Mouse (Mus musculus) cerebellum, adult 18-20 months (tissue): Measurements from ENCODE around the gene Tnfrsf1a.
"Not testable (repeated sequence)": the region's sequence is repeated elsewhere in the genome, so short reads cannot be mapped to it uniquely, and the experiment has no call there.

Experiments
- DNase-seq, 2 experiments: peaks; one replicate each; pipeline ENCODE4 v3.0.0; 2021

Gene Tnfrsf1a

DNA sequence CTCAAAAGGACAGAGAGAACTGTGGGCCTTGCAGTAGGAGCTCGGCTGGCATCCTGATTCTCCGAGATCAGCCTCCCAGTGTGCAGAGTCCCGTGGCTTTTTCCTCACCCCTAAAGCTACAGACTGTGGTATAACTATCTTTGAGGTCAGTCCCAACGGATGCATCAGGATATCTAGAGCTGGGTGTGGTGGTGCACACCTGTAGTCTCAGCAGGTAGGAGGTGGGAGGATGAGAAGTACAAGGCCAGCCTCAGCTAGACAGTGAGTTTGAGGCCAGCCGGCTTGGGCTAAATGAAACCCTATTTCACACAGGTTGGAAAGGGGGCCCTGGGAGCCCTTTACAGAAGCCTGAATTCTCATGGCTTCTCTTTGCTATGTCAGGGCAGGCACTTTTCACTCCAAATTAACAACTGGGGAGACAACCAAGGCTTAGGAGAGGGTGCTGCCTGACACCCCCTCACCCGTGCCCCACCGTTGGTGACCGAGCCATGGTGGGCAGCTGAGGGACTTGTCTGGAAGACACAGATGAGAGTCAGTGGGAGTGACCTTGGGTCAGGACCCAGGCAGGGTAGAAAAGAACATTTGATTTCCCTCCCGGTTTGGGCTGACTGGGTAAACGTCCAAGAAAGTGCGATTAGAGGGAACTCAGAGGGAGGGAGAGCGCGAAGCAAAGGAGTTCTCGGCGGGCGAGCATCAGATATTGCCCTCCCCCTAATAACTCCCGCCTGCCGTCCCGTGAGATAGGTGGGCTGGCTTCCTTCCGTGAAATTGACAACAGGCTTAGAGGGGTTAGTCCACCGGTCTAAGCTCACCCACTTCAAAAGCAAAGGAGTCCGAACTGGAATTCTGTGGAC is at the start of gene Tnfrsf1a:
Tnfrsf1a (plus strand) TSS at position 642 of the 854 bp plus-strand sequence.
- no peak for DNase-seq

DNA sequence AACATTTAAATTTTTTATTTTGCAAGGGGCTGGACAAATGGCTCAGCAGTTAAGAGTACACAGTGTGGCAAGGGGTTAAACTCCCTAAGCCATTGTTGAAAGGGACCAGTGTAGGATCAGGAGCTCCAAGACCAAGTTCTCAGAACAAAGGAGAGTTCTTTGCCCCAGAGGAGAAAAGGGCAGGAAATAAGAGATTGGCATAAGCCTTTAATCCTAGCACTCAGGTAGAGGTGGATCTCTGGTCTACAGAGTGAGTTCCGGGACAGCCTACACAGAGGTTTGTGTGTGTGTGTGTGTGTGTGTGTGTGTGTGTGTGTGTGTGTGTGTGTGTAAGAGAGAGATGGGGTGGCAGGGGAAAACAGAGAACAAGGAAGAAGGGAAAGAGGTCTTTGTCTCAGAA is 48.2 kb upstream of the Tnfrsf1a start:
- DNase-seq: no peak

DNA sequence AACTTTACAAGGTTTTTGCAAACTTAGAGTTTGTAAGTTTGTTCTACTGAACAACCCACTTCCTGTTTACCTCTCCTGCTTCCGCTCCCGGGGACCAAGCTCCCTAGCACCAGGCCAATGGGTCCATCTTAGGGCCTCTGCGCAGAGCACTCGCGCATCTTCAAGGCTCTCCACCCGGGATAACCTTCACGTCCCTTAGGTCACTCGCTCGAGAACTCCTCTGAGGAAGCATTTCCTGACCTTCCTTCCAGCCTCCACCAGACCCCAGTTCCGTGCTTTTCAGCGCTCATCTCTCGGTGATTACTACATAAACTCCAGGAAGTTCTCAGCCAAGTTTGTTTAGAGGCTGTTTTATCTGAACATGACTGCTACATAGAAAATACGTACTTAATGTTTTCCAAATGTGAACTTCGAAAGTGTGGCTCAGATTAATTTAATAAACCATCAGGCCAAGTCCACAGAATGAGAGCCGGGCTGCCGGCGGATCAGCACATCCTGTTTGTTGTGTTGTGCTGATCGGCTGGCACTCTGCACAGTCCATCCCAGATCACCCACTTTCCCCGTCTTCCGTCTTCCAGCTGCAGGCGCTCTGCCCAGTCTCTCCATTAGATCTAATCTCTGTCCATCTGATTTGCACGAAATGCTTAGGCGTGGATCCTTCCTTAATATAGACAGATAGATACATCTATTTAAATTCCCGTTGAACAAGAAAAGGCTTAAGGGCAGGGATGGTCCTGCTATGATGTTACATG is 46.8 kb upstream of the Tnfrsf1a start:
- DNase-seq: no peak

DNA sequence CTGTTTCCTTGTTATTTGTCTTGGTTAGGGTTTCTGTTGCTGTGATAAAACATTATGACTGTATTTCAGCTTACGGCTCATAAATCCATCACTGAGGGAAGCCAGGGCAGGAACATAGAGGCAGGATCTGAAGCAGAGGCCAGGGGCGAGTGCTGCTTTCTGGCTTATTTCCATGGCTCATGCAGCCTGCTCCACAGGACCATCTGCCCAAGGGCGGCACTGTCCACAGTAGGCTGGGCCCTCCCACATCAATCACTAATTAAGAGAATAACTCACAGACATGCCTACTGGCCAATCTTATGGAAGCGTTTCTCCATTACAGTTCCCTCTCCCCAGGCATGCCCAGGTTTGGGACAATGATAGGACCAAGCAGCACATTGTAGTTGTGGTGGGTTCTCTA is 45.9 kb upstream of the Tnfrsf1a start:
- no peak for DNase-seq

DNA sequence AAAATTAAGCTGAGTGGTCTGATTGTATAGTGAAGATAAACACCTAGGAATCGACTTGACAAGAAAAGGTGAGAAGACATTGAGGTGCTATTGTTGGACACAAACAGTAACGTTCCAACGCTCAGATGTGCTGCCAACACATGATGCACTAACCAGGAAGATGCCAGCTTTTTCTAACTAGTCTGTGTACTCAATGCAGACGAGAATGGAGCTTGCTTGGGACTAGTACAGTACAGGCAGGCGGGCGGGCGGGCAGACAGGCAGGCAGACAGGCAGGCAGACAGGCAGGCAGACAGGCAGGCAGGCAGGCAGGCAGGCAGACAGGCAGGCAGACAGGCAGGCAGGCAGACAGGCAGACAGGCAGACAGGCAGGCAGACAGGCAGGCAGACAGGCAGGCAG is 44.8 kb upstream of the Tnfrsf1a start:
- DNase-seq: not testable (repeated sequence)

DNA sequence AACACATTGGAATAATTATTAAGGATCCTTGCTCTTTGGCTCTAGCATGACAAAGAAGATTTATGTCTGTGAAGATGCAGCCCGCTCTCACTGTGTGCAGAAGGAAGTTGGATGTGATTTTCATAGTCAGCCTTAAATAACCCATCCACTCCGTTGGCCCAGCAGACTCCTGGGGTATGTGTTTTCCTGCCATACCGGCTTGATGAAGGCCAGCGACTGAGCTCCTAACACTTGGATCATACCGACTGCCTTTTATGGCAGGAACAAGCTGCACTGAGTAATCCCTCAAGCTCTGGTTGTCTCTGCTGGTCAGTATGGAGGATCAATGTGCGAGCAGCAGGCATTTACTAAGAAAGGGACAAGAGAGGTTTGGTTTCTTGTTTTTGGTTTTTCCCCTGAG is 43.7 kb upstream of the Tnfrsf1a start:
- no peak for DNase-seq

DNA sequence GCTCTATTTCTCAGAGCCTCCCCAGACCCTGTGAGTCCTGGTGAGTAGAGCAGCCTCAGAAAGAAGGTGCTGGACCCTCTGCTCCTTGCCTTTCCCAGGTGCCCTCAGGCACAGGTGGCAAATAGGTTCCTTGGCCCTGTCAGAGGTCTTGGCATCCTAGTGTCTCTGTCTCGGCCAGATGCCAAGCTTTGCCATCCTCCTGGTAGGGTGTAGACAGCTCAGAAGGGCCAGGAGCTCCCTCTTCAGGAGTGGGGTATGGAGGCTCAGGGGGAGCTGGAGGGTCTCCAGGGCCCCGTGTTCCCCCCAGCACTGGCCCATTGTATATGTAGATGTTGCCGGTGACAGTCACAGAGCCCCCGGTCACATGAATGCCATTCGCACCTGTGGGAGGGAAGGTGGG is 42.1 kb upstream of the Tnfrsf1a start:
- DNase-seq: no peak

DNA sequence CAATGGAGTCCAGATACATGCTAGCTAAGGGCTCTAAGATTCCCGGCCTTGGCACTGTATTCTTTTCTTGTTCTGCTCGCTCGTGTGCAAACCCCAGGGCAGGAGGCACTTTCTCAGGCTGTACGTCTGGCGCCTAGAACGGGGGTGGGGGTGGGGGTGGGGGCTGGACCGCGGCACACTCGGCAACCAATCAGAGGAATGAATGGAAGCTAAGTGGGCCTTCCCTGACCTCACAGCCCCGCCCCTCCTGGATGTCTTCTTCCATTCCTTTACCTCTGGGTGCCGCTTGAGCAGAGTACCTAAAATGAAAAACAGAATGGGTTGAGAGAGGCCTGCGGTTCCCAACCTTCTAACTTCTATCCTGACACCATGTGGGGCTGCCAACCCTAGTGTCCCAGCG is 40.2 kb upstream of the Tnfrsf1a start:
- DNase-seq: no peak

DNA sequence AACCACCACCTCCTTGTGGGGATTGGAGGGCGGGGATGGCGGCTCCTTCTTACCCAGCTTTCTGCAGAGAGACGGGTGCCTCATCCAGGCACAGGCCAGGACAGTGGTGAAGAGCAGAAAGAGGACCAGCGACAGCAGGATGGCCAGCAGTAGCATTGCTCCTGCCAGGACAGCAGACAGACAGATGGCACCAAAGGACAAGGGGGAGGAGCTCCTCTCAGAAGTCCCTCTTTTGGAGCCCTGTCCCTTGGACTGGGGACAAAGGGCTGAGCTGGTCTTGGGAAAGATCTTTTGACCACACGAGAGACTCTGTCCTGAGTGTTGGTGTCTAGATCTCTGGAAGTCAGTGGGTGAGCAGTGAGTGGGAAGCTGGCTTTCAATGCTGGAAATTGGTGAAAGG is 39.8 kb upstream of the Tnfrsf1a start:
- DNase-seq: no peak

DNA sequence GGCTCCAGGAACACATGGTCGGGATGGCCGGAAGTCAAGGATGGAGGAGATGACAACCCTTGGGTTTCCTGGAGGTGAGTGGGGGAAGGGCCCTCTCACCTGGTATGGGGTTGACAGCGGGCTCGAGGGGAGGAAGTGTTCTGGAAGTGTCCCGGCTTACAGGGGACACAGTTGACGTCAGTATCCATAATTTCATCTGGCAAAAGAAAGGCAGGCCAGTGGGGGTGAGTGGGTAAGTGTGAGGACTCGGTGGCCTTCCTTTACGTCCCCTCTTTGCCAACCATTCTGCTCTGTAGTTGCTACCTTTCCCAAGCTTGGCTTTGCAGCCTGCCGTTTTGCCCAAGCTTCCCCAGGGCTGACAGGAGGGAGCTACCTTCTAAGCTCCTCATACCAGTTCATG is 37.0 kb upstream of the Tnfrsf1a start:
- DNase-seq: no peak

DNA sequence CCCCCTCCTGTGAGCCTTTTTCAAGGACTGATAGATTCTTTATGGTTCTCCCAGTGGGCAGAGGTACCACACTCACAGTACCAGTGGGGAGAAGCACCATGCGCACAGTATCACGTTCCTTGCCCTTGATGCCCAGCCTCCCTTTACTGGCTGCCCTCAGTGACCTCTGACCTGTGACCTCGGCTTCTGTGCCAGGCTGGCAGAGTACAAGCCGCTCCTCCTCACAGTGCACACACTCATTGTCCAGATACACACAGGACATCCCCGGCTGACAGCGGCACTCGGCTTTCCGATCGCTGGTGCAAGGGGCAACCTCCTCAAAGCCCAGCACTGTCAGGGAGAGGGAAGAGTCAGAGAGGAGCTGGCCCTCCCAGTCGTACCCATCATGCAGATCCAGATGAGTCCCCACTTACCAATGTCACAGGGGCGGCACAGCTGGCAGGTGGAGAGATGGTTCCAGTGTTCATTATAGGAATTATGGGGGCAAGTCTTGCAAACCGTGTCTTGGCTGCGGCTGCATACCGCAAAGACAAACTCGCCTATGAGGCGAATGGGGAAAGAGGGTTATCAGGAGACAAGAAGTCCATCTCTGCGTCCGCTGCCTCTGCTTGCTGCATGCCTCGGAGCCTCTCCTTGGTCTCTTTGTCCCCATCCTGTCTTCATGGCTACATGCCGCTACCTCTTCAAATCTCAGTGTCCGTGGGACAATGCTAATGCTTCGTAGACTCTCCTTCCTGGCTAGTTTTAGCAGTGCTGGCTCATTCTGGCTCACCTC is 36.4 kb upstream of the Tnfrsf1a start:
- DNase-seq: no peak

DNA sequence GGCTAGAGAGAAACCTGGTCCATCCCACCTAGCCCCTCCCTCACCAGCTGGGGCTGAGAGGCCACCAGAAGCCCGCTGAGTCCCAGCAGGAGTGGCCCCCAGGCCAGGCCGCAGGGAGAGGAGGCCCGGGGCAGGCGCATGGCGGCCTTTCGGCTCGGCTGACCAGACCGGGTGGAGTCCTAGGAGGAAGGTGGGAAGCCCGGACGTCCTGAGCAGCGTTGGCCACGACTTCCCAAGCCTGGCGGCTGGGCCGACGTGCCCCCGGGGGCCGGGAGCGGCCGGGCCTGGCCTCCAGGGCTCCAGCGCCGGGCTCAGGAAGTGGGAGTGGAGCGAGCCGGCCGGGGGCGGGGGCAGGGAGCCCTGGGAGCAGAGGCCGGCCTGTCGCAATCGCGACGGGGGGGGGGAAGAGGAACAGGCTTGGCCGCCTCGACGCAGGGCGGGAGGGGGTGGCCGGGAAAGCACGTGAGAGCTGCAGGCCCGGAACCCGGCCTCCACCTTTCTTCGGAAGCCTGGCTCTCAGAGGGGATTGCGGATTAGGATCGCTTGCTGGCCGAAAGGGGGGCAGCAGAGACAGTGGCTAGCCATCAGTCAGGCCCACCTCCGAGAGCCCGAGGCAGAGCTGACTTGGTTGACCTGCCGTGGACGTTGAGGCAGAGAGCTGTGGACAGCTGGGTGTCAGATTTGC is 35.5 kb upstream of the Tnfrsf1a start, which contains the start of gene Ltbr:
Ltbr (minus strand) TSS at position 340 of the 685 bp plus-strand sequence.
- peak; percentile 35 to 48 for DNase-seq

DNA sequence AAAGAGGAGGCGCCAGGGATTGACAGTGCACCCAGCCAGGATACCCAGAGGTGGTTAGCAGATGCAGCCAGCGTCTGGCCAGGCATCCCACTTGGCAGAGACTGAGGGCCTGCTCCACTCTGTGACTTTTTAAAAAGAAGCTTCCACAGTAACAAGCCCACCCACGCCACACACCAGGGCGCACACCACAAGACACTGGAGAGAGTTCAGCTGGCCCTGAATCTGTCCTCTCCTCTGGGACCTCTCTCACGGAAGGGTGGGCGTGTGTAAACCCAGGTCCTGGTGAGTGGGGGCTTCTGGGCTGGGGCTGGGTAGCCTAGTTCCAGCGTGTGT is 35.0 kb upstream of the Tnfrsf1a start:
- DNase-seq: peak in 1 of 2 experiments; percentile 8

DNA sequence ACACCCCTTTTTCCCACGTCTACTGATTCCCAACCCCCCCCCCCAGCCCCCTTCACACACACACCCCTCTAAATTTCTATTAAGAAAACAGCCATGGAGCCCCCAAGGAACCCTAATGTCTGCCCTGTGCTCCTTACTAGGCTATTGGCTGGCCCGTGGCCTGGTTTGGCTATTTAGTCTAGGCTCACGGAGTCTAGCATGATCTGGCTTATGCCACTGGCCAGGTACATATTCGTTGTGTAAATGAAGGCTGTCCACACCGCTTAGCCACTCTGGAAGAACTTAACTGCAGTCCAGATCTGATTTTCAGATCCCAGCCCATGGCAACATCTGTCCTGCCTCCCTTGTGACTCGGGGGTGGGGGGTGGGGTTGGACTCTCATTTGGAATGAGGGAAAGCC is 34.4 kb upstream of the Tnfrsf1a start:
- DNase-seq: no peak

DNA sequence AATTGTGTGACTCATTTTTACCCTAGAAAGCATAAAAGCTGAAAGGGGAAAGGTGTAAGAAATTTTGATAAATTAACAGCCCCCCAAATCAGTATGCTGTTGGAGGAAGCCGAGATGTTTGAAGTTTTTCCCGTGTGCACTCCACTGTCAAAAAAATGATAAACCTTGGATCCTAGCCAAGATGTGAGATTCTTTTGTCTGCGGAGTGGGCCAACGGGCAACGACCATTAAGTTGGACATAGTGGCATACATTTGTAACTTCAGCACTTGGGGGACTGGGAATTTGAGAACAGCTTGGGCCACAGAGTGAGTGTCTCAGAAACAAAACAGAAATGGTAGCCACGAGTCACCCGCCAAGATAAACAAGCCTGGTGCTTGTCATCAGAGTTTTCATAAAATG is 32.1 kb upstream of the Tnfrsf1a start:
- DNase-seq: no peak

DNA sequence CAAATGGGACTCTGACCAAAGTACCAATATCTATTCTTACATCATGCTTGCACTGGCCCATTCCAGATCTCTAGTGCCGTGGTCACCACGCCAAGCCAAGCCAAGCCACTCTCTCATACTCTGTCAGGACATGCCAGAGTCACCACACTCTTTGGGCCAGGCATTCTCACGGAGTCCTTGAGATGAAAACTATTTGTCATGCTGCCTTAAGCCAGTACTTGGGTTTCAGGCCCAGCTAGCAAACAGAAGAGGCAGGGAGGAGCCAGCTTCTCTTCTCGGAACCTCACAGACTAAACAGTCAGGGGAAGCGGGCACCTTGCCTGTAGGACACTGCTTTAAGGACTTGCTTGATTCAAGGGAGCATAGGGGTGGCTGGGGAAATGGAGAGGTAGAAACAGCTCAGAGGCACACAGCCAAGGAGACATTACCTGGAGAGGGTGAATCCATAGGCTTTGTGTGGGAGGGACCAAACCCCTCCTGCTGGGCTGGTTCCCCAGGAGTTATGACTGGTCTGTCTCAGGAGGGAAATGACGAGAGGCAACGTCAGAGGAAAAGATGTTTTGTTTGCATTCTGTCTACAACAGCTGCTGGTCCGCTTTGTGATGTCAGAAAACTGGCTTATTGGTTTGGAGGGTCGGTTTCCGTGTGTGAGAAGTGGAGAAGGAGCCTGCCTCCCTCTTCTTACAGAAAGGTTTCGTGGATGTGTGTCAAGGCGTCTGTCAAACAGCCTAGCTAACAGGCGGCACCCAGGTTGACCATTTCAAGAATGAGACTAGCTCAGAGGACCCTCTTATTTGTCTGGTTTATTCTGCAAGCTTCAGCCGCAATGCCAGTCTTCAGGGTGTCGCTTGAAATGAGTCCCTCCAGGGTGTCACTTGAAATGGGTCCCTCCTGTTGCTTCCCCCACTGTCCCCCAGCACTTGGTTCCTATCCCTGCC is 29.9 kb upstream of the Tnfrsf1a start:
- DNase-seq: no peak

DNA sequence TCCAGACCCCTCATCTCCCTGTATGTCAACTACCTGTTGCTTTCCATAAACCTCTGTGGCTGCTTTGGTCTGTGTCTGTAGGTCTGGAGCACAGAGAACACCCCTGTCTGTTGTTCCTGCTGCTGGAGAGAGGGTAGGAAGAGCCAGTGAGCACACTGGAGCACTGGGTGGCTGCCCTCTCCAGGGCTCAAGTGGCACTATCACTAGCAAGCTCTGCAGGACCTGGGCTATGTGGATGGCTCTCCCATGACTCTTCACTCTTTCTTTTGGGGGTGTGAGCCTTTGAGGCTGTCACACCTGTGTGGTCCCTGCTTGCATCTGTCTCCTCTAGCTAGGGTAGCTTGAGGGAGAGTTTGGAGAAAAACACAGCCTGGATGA is 29.3 kb upstream of the Tnfrsf1a start:
- DNase-seq: no peak

DNA sequence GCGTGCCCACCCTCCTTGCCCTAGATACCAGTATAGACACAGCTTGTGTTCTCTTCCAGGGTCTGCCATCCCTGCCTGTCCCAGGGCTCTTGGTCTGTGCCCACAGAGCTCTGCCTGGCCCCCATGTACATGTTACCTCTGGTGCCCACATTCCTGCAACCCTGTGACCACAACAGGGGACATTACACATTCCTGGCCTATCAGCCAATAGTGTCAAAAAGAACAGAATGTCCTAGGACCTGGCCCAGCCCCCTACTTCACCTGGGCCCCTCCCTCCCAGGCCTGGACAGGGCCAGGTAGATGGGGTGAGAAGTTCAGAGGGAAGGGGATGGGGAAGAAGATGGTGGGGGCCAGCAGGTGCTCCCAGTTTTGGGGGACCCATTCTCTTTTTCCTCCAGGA is 28.8 kb upstream of the Tnfrsf1a start, which contains the start of gene Scnn1a:
Scnn1a (plus strand) TSS at position 337 of the 400 bp plus-strand sequence.
- no peak for DNase-seq

DNA sequence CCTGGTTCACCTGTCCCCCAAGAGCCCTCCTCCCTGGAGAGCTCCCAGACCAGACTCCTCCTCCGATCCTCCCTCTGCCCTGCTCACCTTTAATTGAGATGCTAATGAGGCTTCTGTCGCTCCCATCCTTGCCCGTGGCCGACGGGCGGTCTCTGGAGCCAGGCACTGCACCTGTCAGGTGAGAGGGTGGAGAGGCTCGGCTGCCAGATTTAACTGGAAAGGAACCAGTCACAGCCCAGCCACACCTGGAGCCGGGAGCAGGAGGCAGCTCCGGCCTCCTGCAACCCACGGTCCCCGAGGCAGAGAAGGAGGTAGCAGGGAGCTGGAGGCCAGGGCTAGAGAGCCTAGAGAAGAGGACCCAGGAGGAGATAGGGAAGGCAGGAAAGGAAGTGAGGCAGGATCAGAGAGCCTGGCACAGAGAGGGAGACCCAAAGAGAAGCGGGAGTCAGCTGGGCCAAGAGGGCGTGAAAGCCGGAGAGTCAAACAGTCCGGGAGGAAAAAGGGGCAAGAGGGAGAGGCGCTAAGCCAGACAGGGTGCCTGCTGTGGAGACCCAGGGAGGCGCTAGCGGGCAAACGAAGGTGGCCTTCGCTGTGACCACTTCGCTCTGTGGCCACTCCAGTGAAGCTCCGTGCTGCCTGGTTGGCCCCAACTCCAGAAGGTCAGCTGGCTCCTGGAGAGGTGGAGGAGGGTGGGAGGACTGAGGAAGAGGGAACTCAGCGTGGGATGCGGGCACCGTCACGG is 27.9 kb upstream of the Tnfrsf1a start:
- DNase-seq: no peak

DNA sequence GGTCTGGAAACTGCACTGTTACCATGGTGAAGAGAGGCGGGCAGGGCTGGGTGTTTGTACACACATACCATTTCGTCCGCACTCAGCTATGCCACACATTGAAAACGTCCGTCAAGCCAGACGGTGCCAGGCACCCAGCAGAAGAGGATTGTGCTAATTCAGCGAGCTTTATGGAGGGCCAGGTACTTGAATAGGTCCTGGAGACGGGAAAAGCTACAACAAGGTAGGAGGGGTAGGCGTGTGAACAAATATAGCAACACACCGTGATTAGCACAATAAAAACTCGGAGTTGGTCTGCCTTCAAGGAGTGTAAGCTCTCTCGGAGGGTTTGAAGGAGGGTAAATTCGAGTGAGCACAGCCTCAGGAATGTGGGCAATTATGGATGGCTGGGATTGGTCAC is 26.4 kb upstream of the Tnfrsf1a start:
- no peak for DNase-seq

DNA sequence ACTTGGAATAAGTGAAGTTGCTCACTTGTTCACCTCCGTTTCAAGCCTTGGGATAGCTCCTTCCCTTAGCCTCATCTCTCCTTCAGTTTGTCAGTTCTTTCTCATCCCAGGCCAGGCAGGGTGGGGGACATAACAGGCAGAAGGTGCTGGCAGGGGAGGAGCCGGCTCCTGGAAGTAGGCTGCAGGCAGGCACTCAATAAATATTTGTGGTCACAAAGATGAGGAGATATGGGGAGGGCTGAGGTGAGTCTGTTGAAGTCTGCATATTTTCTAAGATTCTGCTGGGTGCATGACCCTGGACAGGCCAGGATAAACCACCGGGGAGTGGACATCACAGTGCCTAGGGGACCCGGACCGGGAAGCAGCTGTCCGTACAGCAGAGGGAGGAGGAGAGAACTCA is 25.6 kb upstream of the Tnfrsf1a start:
- DNase-seq: no peak
